Comparison of ENCODE assay signal across 9 mouse cellular contexts in the genomic region with DNA sequence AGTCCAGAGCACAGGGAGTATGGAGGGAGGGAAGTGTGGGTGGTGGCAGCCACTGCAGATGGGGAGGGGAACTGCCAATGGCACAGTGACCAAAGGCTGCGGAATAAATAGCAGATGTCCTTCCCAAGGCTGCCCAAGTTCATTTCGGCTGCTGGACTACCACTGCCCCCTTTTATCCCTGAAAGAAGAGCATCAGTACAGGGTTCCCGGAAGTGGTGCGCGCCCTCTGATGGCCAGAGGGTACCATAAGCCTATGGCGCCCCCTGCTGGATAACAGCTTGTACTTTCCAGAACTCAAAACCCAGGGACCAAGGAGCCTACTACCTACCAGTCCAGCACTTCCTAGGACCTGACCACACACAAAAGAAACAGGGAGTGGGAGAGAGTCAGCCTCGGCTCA. TPM values are rescaled to one million over a fixed set of nuclear protein-coding genes. Genes with fewer than 3 reads are reported as not detected.
DNase-seq lines count a peak whose midpoint lies in the region; ATAC-seq and TF ChIP-seq lines count a peak whose summit lies in the region.
"Not testable (repeated sequence)": the region's sequence is repeated elsewhere in the genome, so short reads cannot be mapped to it uniquely, and the experiment has no call there.
"Had no signal": no experiment of that assay in that cellular context is flagged by ENCODE, and none has a peak within 500 bp of the region (broad histone marks: within the 10 kb centered on the region; RNA-seq: fewer than 3 reads in every experiment).

No protein-coding gene starts in this region.

- DNase-seq in ES-CJ7 (ENCODE audit: low read depth, low spot score) = peak; percentile 69
- peak; percentile 46 to 64 for DNase-seq in cerebellum, adult 18-20 months
- DNase-seq in forebrain, embryonic 14.5 days (ENCODE audit: low spot score) = peak; percentile 64
- DNase-seq in hindbrain, embryonic 11.5 days (ENCODE audit: low spot score) = peak; percentile 72
- peak; percentile 58 to 71 for DNase-seq in layer of hippocampus, postnatal 10 days (ENCODE audit: low spot score in 2 of 2)
- peak; percentile 70 for DNase-seq in lung, postnatal 0 days (ENCODE audit: low spot score)
- peak; percentile 52 for DNase-seq in testis, postnatal 14 days (ENCODE audit: low spot score)

- peak; percentile 72 for TF ChIP-seq CTCF in lung, postnatal 0 days (IDR thresholded peaks at IDR 0.05)

- not testable (repeated sequence) for H3K4me1 ChIP-seq in forebrain, embryonic 14.5 days (ENCODE audit: control insufficient read depth, insufficient read depth, low read length); hindbrain, embryonic 11.5 days (replicated peaks; ENCODE audit: control insufficient read depth, insufficient read depth, low read length); lung, postnatal 0 days (ENCODE audit: insufficient read depth, low read depth, low read length)

- ATAC-seq in forebrain, embryonic 14.5 days; hindbrain, embryonic 11.5 days (ENCODE audit: low FRiP score): not testable (repeated sequence)
- peak; percentile 79 for ATAC-seq in lung, postnatal 0 days
- peak; percentile 86 for ATAC-seq in neutrophil, adult 5-6 weeks (ENCODE audit: extremely low read depth, insufficient number of reproducible peaks, low FRiP score, poor library complexity, severe bottlenecking)

- not testable (repeated sequence) for H3K27me3 ChIP-seq in forebrain, embryonic 14.5 days (replicated peaks; ENCODE audit: control insufficient read depth, insufficient read depth, low read length); hindbrain, embryonic 11.5 days (ENCODE audit: control insufficient read depth, insufficient read depth, low read length); lung, postnatal 0 days (replicated peaks; ENCODE audit: insufficient read depth, low read length)

- H3K27ac ChIP-seq in forebrain, embryonic 14.5 days (ENCODE audit: low read depth, low read length); hindbrain, embryonic 11.5 days (ENCODE audit: low read depth, low read length); lung, postnatal 0 days (ENCODE audit: low read length): not testable (repeated sequence)

- H3K4me2 ChIP-seq in forebrain, embryonic 14.5 days (ENCODE audit: low read length); hindbrain, embryonic 11.5 days (replicated peaks; ENCODE audit: low read depth, low read length); lung, postnatal 0 days (replicated peaks; ENCODE audit: low read depth, low read length): not testable (repeated sequence)

- H3K4me3 ChIP-seq in forebrain, embryonic 14.5 days (ENCODE audit: low read depth, low read length); hindbrain, embryonic 11.5 days (ENCODE audit: low read depth, low read length); lung, postnatal 0 days (ENCODE audit: low read depth, low read length): not testable (repeated sequence)

- not testable (repeated sequence) for H3K9me3 ChIP-seq in forebrain, embryonic 14.5 days (replicated peaks; ENCODE audit: control insufficient read depth, low read length); hindbrain, embryonic 11.5 days (ENCODE audit: control insufficient read depth, low read length); lung, postnatal 0 days (ENCODE audit: low read length)

- not testable (repeated sequence) for H3K9ac ChIP-seq in forebrain, embryonic 14.5 days (ENCODE audit: low read length); hindbrain, embryonic 11.5 days (ENCODE audit: low read depth, low read length); lung, postnatal 0 days (replicated peaks; ENCODE audit: low read depth)

- WGBS in forebrain, embryonic 14.5 days = 2% methylated on average over 6 of the region's 7 CpGs
- 3% methylated on average over 6 of the region's 7 CpGs for WGBS in hindbrain, embryonic 11.5 days
- WGBS in lung, postnatal 0 days = 6% methylated on average over 6 of the region's 7 CpGs

- TF ChIP-seq EP300 in lung, postnatal 0 days (IDR thresholded peaks at IDR 0.05) = not testable (repeated sequence)

- H3K36me3 ChIP-seq in forebrain, embryonic 14.5 days (ENCODE audit: control insufficient read depth, insufficient read depth, low read length); hindbrain, embryonic 11.5 days (ENCODE audit: control insufficient read depth, insufficient read depth, low read length); lung, postnatal 0 days (ENCODE audit: insufficient read depth, low read length): not testable (repeated sequence)

RNA-seq across cellular contexts. Expression of gene Gsdma, which starts 9.0 kb away (rescaled TPM):
- not detected in 2 replicates for polyA plus RNA-seq in forebrain, embryonic 14.5 days (2014; fragmentation: Nextera tagmentation; extraction: Ambion mirVana)
- not detected in 2 replicates for polyA plus RNA-seq in hindbrain, embryonic 11.5 days (2014; fragmentation: Nextera tagmentation; extraction: Ambion mirVana)
- not detected for total RNA-seq in layer of hippocampus, postnatal 10 days (2021)
- not detected in 2 replicates for polyA plus RNA-seq in lung, postnatal 0 days (2015; fragmentation: Nextera tagmentation; extraction: Ambion mirVana)
- total RNA-seq in neutrophil, adult 5-6 weeks (2017) = not detected in 2 replicates
- total RNA-seq: layer of hippocampus, adult 18-20 months had no signal

RNA-seq across cellular contexts. Expression of gene Psmd3, which starts 9.2 kb away (rescaled TPM):
- 121 and 144 TPM in 2 replicates for polyA plus RNA-seq in forebrain, embryonic 14.5 days (2014; fragmentation: Nextera tagmentation; extraction: Ambion mirVana)
- 154 and 155 TPM in 2 replicates for polyA plus RNA-seq in hindbrain, embryonic 11.5 days (2014; fragmentation: Nextera tagmentation; extraction: Ambion mirVana)
- total RNA-seq in layer of hippocampus, postnatal 10 days (2021) = 100 to 1,000 TPM; 127 to 130 TPM
- polyA plus RNA-seq in lung, postnatal 0 days (2015; fragmentation: Nextera tagmentation; extraction: Ambion mirVana) = 105 and 107 TPM in 2 replicates
- 33.2 and 37.8 TPM in 2 replicates for total RNA-seq in neutrophil, adult 5-6 weeks (2017)

RNA-seq across cellular contexts. Expression of gene Gsdma2, which starts 26.6 kb away (rescaled TPM):
- polyA plus RNA-seq in forebrain, embryonic 14.5 days (2014; fragmentation: Nextera tagmentation; extraction: Ambion mirVana) = not detected in 2 replicates
- not detected in 2 replicates for polyA plus RNA-seq in hindbrain, embryonic 11.5 days (2014; fragmentation: Nextera tagmentation; extraction: Ambion mirVana)
- not detected for total RNA-seq in layer of hippocampus, postnatal 10 days (2021)
- polyA plus RNA-seq in lung, postnatal 0 days (2015; fragmentation: Nextera tagmentation; extraction: Ambion mirVana) = not detected in 2 replicates
- not detected in 2 replicates for total RNA-seq in neutrophil, adult 5-6 weeks (2017)
- total RNA-seq: layer of hippocampus, adult 18-20 months had no signal

RNA-seq across cellular contexts. Expression of gene Csf3, which starts 27.9 kb away (rescaled TPM):
- not detected in 2 replicates for polyA plus RNA-seq in forebrain, embryonic 14.5 days (2014; fragmentation: Nextera tagmentation; extraction: Ambion mirVana)
- not detected in 2 replicates for polyA plus RNA-seq in hindbrain, embryonic 11.5 days (2014; fragmentation: Nextera tagmentation; extraction: Ambion mirVana)
- not detected for total RNA-seq in layer of hippocampus, postnatal 10 days (2021)
- 0.19 TPM in 1 of 2 replicates, not detected in the other for polyA plus RNA-seq in lung, postnatal 0 days (2015; fragmentation: Nextera tagmentation; extraction: Ambion mirVana)
- total RNA-seq in neutrophil, adult 5-6 weeks (2017) = not detected in 2 replicates
- total RNA-seq: layer of hippocampus, adult 18-20 months had no signal

RNA-seq across cellular contexts. Expression of gene Gsdma3, which starts 47.0 kb away (rescaled TPM):
- not detected in 2 replicates for polyA plus RNA-seq in forebrain, embryonic 14.5 days (2014; fragmentation: Nextera tagmentation; extraction: Ambion mirVana)
- polyA plus RNA-seq in hindbrain, embryonic 11.5 days (2014; fragmentation: Nextera tagmentation; extraction: Ambion mirVana) = not detected in 2 replicates
- total RNA-seq in layer of hippocampus, postnatal 10 days (2021) = under 1 TPM in 1 of 2 experiments, not detected in 1; 0.50 TPM
- not detected in 2 replicates for polyA plus RNA-seq in lung, postnatal 0 days (2015; fragmentation: Nextera tagmentation; extraction: Ambion mirVana)
- total RNA-seq in neutrophil, adult 5-6 weeks (2017) = not detected in 2 replicates
- total RNA-seq: layer of hippocampus, adult 18-20 months had no signal
